Mouse (Mus musculus) midbrain, embryonic 10.5 days (tissue): ENCODE measurements at regions not wholly inside any gene's neighbourhood (a gene's known extent, or its start where the extent isn't known, plus 50 kb on each side); places are given as distances from the start of the nearest gene placed in this dataset.

ENCODE experiments used
- DNase-seq: peaks from one replicate; pipeline ENCODE4 v3.0.0-alpha.2; 2017; ENCODE audit warnings: low spot score
- H3K27ac ChIP-seq: fragments of 300-500 bp; sonication (generic); replicated peaks from 2 replicates; pipeline ENCODE4 v1.5.1; 2016; ENCODE audit warnings: mild to moderate bottlenecking
- H3K27me3 ChIP-seq: fragments of 300-500 bp; sonication (generic); 2 replicates; pipeline ENCODE4 v1.6.1; 2016; ENCODE audit warnings: low read depth, mild to moderate bottlenecking; ENCODE audit not compliant: poor library complexity, severe bottlenecking
- H3K36me3 ChIP-seq: fragments of 300-500 bp; sonication (generic); 2 replicates; pipeline ENCODE4 v1.6.1; 2016; ENCODE audit warnings: mild to moderate bottlenecking, moderate library complexity
- H3K4me1 ChIP-seq: fragments of 300-500 bp; sonication (generic); 2 replicates; pipeline ENCODE4 v1.6.1; 2016
- H3K4me3 ChIP-seq: fragments of 300-500 bp; sonication (generic); 2 replicates; pipeline ENCODE4 v1.5.1; 2016; ENCODE audit warnings: mild to moderate bottlenecking, moderate library complexity
- H3K9me3 ChIP-seq: fragments of 300-500 bp; sonication (generic); replicated peaks from 2 replicates; pipeline ENCODE4 v1.6.1; 2016; ENCODE audit warnings: mild to moderate bottlenecking
- WGBS: fragments of 180-500 bp; shearing (Covaris S2); methylation state at CpG from one replicate; pipeline ENCODE4 v1.1.7; 2016; 5-methylcytosine and 5-hydroxymethylcytosine counted together

DNA sequence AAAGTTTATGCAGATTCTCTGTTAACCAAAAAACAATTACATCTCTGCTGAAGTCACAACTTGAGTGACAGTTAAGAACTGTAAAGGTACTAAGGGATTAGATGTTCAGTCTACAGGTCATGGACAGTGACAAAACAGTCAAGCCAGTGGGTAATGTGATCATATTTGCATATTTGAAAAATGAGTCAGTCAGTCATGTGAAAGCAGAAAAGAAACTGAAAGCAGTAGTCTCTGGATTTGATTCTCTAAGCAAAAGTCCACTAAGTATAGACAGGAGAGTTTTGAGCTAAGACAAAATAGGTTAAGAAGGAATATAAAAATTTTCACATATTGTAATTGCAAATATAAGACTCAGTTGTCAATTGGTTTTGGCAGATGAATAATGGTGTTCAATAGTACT is 270.4 kb upstream of the Epha5 start:
- H3K4me1 ChIP-seq, result no peaks in the 10 kb centered on the region
- no peaks in the 10 kb centered on the region for H3K9me3 ChIP-seq
- no peaks in the 10 kb centered on the region for H3K36me3 ChIP-seq
- H3K4me3 ChIP-seq, result no peak overlapping the region
- no peak overlapping the region for H3K27ac ChIP-seq
- DNase-seq, result no peak
- no peaks in the 10 kb centered on the region for H3K27me3 ChIP-seq

DNA sequence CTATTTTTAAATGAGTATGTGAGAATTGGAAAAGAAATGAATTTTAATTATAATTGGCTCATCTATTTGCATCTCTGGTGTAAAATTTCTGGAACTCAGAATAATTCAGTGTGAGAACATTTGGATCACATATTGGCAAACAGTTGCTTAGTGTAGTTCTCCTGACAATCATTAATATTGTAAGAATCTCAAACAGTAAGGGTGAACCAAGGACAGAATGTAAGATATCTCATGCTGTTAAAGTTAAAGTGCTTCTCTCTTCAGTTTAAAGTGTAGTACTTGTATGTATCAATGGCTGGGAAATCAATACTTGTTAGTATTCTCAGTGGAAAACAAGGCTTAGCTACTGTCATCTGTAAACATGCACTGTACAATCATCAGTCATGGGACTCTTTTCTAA is 238.0 kb upstream of the Epha5 start:
- DNase-seq, result no peak
- H3K4me1 ChIP-seq, result no peaks in the 10 kb centered on the region
- no peaks in the 10 kb centered on the region for H3K9me3 ChIP-seq
- no peaks in the 10 kb centered on the region for H3K36me3 ChIP-seq
- no peak overlapping the region for H3K4me3 ChIP-seq
- H3K27ac ChIP-seq, result no peak overlapping the region
- no peaks in the 10 kb centered on the region for H3K27me3 ChIP-seq

DNA sequence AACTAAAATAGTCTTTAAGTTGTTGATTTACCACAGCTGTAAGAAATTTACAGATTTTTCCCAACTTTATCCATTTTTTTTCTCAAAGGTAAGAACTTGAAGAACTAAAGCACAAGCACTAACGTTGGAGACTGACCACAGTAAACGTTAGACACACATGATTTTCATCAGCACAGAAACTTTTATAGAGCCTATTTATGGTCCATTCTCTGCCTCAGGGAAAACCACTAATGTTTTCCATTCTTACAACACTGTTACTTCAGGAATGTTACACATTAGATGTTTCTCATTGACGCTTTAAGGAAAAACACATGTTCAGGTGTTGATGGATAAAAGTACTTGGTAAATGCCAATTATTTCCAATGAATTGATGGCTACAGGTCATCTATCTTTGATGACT is 218.3 kb upstream of the Epha5 start:
- Histone ChIP-seq H3K27me3 (no peaks in the 10 kb centered on the region), H3K36me3 (no peaks in the 10 kb centered on the region), H3K4me3 (no peak overlapping the region), H3K27ac (no peak overlapping the region), H3K4me1 (no peaks in the 10 kb centered on the region), H3K9me3 (no peaks in the 10 kb centered on the region)
- WGBS, result 92% methylated on average over 3 of the region's 3 CpGs
- no peak for DNase-seq

DNA sequence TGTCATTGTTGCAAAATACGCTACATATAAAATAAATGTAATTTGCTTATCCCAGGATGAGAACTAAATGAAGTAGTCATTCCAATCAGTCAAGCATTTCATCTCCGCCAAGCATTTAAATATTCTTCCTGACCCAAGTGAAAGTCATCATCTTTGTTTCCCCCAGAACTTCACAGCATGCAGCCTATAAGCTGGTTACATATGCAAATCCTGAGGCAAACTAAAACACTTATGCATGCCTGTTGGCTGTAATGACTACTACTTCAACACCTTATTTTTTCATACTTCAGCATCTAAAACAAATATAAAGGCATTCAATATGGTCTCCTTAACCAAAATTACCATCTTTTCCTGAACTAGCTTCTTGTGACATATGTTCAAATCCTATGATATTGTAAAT is 215.7 kb upstream of the Epha5 start:
- H3K4me1 ChIP-seq, result no peaks in the 10 kb centered on the region
- no peaks in the 10 kb centered on the region for H3K36me3 ChIP-seq
- DNase-seq, result no peak
- no peak overlapping the region for H3K27ac ChIP-seq
- H3K9me3 ChIP-seq, result no peaks in the 10 kb centered on the region
- H3K4me3 ChIP-seq, result no peak overlapping the region
- no peaks in the 10 kb centered on the region for H3K27me3 ChIP-seq
- 61% methylated on average over 2 of the region's 2 CpGs for WGBS

DNA sequence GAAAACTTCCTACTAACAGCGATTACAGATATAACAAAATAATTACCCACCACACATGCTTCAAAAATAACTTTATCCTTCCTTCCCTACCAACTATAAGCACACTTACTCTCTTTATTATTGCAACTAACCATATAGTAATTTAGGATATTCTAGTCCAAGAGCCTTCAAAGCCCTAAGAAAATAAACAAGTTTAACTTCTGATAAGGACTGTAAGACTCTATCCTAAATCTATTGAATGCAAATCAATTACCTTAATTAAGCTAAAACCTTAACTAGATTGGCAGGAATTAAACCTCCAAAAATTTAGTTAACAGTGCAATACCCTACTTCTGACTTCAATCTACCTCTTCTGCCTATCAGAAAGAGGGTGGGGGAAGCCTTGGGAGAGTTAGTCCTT is 201.0 kb upstream of the Epha5 start:
- H3K36me3 ChIP-seq, result no peaks in the 10 kb centered on the region
- no peaks in the 10 kb centered on the region for H3K4me1 ChIP-seq
- no peak for DNase-seq
- no peak overlapping the region for H3K27ac ChIP-seq
- no peaks in the 10 kb centered on the region for H3K9me3 ChIP-seq
- no peak overlapping the region for H3K4me3 ChIP-seq
- no peaks in the 10 kb centered on the region for H3K27me3 ChIP-seq
- 82% methylated on average over 1 of the region's 1 CpGs for WGBS

DNA sequence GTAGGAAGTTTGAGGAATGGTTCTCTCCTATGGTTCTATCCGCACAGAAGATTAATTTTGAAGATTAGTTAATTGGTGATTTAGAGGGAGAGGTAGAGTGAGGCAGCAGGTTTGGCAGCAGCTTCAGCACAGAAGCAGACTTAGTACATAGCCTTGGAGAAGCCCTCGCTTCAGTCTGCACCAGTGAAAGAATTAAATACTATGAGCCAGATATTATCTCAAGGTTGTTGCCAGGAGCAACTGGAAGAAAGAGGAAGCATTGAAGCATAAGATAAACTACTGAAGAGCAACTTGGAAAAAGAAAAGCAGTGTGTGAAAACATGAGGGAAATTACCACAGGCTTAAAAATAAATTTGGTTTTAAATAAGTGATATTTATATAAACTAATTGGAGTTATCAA is 191.5 kb upstream of the Epha5 start:
- peaks cover 6% of the 10 kb centered on the region; the same call in 1 of the 2 replicates for H3K4me1 ChIP-seq
- H3K27me3 ChIP-seq, result no peaks in the 10 kb centered on the region
- no peak overlapping the region for H3K27ac ChIP-seq
- no peaks in the 10 kb centered on the region for H3K36me3 ChIP-seq
- WGBS, result 58% methylated on average over 2 of the region's 2 CpGs
- H3K4me3 ChIP-seq, result no peak overlapping the region
- DNase-seq, result no peak
- H3K9me3 ChIP-seq, result no peaks in the 10 kb centered on the region

DNA sequence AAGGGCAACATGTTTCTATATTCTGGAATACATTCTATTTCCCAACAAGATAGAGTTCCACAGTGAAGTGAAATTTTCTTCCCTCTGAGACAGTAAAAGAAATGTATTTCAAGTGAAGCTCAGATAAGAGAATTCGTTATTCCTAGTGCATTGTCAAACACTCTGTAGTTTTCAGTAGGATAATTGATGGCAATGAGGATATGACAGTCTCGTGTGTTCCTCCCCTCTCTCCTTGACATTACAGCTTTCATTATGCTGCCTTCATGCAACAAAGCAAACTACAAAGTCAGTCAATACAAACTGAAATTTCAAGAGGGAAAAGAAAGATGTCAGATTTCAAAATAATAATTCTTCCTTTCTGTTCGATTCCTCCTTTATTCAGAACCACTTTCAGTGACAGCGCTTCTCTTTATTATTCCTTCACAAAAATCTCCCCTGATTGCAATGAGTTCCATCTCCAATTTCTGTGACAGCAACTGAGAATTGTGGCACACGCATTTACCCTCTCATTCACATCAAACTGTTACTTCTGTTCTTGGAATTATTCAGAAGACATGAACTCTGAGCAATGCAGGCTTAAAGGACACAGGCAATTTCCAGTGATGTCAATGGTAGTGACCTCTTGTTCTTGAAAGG is 148.2 kb upstream of the Epha5 start:
- Histone ChIP-seq H3K36me3 (no peaks in the 10 kb centered on the region), H3K27me3 (no peaks in the 10 kb centered on the region), H3K4me1 (no peaks in the 10 kb centered on the region), H3K9me3 (0 out of 2 replicates have a peak, but pooled peaks cover 4% of the 10 kb centered on the region), H3K4me3 (no peak overlapping the region), H3K27ac (no peak overlapping the region)
- 87% methylated on average over 5 of the region's 5 CpGs for WGBS
- no peak for DNase-seq

DNA sequence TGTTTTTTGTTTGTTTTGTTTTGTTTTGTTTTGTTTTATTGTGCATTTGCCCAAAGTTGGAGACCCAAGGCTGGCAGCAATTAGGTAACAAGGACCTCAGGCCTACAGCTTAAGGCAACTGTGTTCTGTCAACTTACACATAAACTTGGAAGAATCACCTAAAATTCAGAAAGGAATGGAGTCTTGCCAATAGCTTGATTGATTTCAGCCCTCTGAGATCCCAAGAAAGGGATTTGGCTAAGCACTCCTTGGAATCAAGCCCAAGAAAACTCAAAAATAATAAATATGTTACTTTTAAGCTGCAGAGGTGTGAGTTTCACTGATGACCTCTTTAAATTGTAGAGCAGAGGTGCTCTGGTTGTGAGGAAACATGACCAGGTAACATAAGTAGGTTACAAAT is 102.7 kb upstream of the Epha5 start:
- H3K36me3 ChIP-seq, result no peaks in the 10 kb centered on the region
- no peak for DNase-seq
- no peaks in the 10 kb centered on the region for H3K4me1 ChIP-seq
- no peaks in the 10 kb centered on the region for H3K9me3 ChIP-seq
- no peak overlapping the region for H3K4me3 ChIP-seq
- H3K27ac ChIP-seq, result no peak overlapping the region
- no peaks in the 10 kb centered on the region for H3K27me3 ChIP-seq

DNA sequence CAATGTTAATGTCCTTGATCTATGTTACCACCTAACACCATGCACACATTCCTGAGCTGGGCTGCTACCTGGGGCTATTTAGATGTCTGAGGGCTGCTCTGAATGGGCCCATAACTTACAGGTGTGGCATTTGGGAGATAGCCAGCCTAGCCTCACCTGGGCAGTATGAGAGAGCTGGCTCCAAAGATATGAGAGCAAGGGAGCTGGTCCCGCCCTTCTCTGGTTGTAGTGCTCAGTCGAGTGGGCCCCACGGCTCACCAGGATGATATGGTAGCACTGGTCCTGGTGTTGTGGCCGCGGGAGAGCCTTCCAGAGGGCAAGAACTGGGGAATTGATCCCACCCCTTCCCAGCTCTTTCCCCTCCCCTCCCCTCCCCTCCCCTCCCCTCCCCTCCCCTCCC is 93.0 kb upstream of the Epha5 start:
- Histone ChIP-seq H3K27ac (no peak overlapping the region), H3K9me3 (no peaks in the 10 kb centered on the region; the same call in 1 of the 2 replicates), H3K4me1 (no peaks in the 10 kb centered on the region), H3K4me3 (no peak overlapping the region), H3K27me3 (no peaks in the 10 kb centered on the region), H3K36me3 (no peaks in the 10 kb centered on the region)
- DNase-seq, result no peak
- WGBS, result 96% methylated on average over 5 of the region's 5 CpGs

DNA sequence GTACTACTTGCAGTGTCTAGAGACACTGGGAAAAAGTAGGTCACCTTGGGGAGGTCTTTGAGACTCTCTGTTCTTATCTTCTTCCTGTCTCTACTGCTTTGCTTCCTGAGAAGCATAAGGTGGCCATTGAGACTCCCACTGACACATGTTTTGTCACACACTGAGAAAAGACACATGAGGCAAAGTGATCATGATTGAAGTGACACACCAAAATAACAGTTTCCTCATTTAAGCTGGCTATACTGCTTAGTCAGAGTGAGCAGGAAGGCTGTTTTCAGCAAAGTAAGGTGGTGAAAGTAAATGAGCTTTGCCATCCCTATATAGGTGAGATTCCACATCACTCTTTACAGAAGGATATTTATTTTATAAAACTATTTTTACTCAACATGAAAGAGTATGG is 63.8 kb upstream of the Epha5 start:
- no peaks in the 10 kb centered on the region for H3K4me1 ChIP-seq
- H3K9me3 ChIP-seq, result no peaks in the 10 kb centered on the region
- no peak overlapping the region for H3K27ac ChIP-seq
- H3K4me3 ChIP-seq, result no peak overlapping the region
- DNase-seq, result no peak
- no peaks in the 10 kb centered on the region for H3K27me3 ChIP-seq
- no peaks in the 10 kb centered on the region for H3K36me3 ChIP-seq
